Mouse (Mus musculus) stomach, embryonic 15.5 days (tissue): ENCODE measurements around the gene Acss3. TPM values are rescaled to one million over a fixed set of nuclear protein-coding genes. Genes with fewer than 3 reads are reported as not detected.

ENCODE experiments used
- ATAC-seq: fragments of 200-750 bp; cut with Nextera tagmentation; 2 replicates; pipeline ENCODE4 v1.8.0; 2017; ENCODE audit warnings: low read depth, moderate number of reproducible peaks, moderate TSS enrichment; ENCODE audit not compliant: insufficient read depth, low FRiP score
- H3K27ac ChIP-seq: fragments of 300-500 bp; sonication (generic); 2 replicates; pipeline ENCODE4 v1.5.1; 2015; ENCODE audit warnings: mild to moderate bottlenecking, inconsistent platforms
- H3K27me3 ChIP-seq: fragments of 300-500 bp; sonication (generic); replicated peaks from 2 replicates; pipeline ENCODE4 v1.6.1; 2015; ENCODE audit warnings: inconsistent platforms
- H3K36me3 ChIP-seq: fragments of 300-500 bp; sonication (generic); 2 replicates; pipeline ENCODE4 v1.6.1; 2015; ENCODE audit warnings: inconsistent platforms
- H3K4me1 ChIP-seq: fragments of 300-500 bp; sonication (generic); 2 replicates; pipeline ENCODE4 v1.6.1; 2015; ENCODE audit warnings: inconsistent platforms
- H3K4me2 ChIP-seq: fragments of 300-500 bp; sonication (generic); 2 replicates; pipeline ENCODE4 v1.6.1; 2015; ENCODE audit warnings: mild to moderate bottlenecking, inconsistent platforms
- H3K4me3 ChIP-seq: fragments of 300-500 bp; sonication (generic); replicated peaks from 2 replicates; pipeline ENCODE4 v1.5.1; 2015; ENCODE audit warnings: inconsistent platforms
- H3K9ac ChIP-seq: fragments of 300-500 bp; sonication (generic); 2 replicates; pipeline ENCODE4 v1.6.1; 2015; ENCODE audit warnings: inconsistent platforms
- H3K9me3 ChIP-seq: fragments of 300-500 bp; sonication (generic); 2 replicates; pipeline ENCODE4 v1.6.1; 2016; ENCODE audit warnings: inconsistent platforms
- WGBS: fragments of 180-500 bp; shearing (Covaris S2); methylation state at CpG from one replicate; pipeline ENCODE4 v1.1.7; 2015; 5-methylcytosine and 5-hydroxymethylcytosine counted together
- polyA plus RNA-seq: library from polyadenylated mRNA; unstranded; fragments of >200 nt; fragmentation: Nextera tagmentation; extraction: Ambion mirVana; gene quantifications from 2 replicates; pipeline ENCODE4 v1.2.1, GENCODE M21; 2015

The Acss3 gene
- polyA plus RNA-seq, 1 experiment from 2014 or later: 0.98 TPM

DNA sequence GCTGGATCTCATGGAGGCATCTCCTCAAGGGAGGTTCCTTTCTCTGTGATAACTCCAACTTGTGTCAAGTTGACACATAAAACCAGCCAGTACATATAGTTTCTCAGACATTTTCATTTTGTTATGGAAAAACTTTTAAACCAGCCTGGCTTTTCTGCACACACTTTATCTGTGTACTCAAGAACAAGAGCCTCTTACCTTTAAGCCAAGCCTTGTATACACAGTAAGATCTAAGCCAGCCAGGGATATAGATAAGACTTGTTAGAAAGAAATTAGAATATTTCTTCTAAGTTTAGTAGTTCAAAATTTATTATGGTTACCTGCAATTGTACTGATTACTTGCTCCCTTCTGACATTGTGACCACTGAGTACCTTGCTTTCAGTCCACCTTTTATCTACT is 209.2 kb downstream of the Acss3 start:
- no peak overlapping the region for H3K4me2 ChIP-seq
- no peaks in the 10 kb centered on the region for H3K4me1 ChIP-seq
- peak; percentile 60; the same call in 1 of the 2 replicates for ATAC-seq
- no peak overlapping the region for H3K27ac ChIP-seq
- H3K27me3 ChIP-seq: no peaks in the 10 kb centered on the region
- H3K36me3 ChIP-seq: no peaks in the 10 kb centered on the region
- no peak overlapping the region for H3K4me3 ChIP-seq
- no peaks in the 10 kb centered on the region for H3K9me3 ChIP-seq
- H3K9ac ChIP-seq: no peak overlapping the region

DNA sequence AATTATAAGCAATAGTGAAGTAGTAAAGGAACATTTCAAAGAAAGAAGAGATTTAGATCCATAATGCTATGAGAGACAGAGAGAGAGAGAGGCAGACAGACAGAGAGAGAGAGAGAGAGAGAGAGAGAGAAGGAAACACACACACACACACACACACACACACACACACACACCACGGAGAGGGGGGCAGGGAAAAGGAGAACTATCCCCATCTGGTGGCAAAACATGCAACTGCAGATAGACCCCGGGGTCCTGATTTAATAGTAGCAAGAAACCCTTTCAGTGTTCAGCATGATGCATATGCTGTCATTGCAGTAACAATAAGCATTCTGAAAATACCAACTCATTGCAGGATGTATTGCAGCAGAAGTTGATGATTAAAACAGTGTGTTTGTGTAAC is 210.4 kb downstream of the Acss3 start:
- H3K4me3 ChIP-seq: no peak overlapping the region
- H3K9ac ChIP-seq: no peak overlapping the region
- 22% methylated on average over 2 of the region's 2 CpGs for WGBS
- H3K36me3 ChIP-seq: no peaks in the 10 kb centered on the region
- H3K4me1 ChIP-seq: no peaks in the 10 kb centered on the region
- H3K27me3 ChIP-seq: no peaks in the 10 kb centered on the region
- no peak overlapping the region for H3K27ac ChIP-seq
- no peak for ATAC-seq
- no peaks in the 10 kb centered on the region for H3K9me3 ChIP-seq
- H3K4me2 ChIP-seq: no peak overlapping the region

DNA sequence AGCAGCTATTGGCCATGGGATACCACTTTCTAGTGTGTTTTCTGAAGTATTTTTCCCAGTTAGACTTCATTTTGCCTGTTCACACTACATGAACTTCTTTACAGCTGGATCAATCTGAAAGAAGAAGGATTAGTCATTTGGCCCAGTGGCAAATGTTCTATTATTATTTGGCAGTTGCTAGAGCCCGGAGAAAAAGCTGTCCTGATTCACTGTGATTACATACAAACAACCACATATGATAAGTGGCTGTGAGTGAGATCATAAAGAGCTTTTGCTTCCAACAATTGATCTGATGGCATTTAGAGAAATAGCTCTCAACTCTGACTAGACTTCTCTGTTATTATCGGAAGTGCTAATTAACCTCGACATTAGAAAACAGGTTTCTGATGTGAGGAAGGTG is 213.4 kb downstream of the Acss3 start:
- Histone ChIP-seq H3K4me2 (no peak overlapping the region), H3K9me3 (no peaks in the 10 kb centered on the region), H3K27me3 (no peaks in the 10 kb centered on the region), H3K9ac (no peak overlapping the region), H3K4me3 (no peak overlapping the region), H3K36me3 (no peaks in the 10 kb centered on the region), H3K4me1 (no peaks in the 10 kb centered on the region), H3K27ac (no peak overlapping the region)
- ATAC-seq: no peak
- 69% methylated on average over 3 of the region's 3 CpGs for WGBS

DNA sequence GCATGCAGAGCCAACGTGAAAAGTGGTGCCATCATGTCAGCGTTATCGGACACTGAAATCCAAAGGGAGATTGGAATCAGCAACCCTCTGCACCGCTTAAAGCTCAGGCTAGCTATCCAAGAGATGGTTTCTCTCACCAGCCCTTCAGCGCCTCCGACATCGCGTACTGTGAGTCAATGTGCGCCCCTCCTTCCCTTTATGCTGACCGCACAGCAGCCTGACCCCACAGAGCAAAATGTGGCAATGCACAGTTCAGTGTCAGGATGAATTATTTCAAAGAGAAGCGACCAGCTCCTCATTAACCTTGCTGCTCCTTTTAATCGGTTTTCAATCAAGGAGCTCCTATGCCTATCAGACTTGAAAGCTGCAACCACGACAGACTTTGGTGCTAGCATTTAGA is 227.1 kb downstream of the Acss3 start:
- Histone ChIP-seq H3K9ac (no peak overlapping the region), H3K27me3 (no peaks in the 10 kb centered on the region), H3K4me1 (no peaks in the 10 kb centered on the region), H3K9me3 (no peaks in the 10 kb centered on the region), H3K36me3 (no peaks in the 10 kb centered on the region), H3K4me3 (no peak overlapping the region), H3K27ac (no peak overlapping the region), H3K4me2 (no peak overlapping the region)
- ATAC-seq: no peak
- WGBS: 64% methylated on average over 13 of the region's 13 CpGs

Other genes with a start within 250 kb of the Acss3 start
- gene Lin7a, start 148.0 kb upstream of the Acss3 start, polyA plus RNA-seq: 3.8 and 4.1 TPM in 2 replicates